Mouse (Mus musculus): ENCODE results near the gene Plxna4. TPM values are rescaled to one million over a fixed set of nuclear protein-coding genes. Genes with fewer than 3 reads are reported as not detected.

The Plxna4 gene
- total and polyA plus RNA-seq, 3 experiments, result not detected

DNA sequence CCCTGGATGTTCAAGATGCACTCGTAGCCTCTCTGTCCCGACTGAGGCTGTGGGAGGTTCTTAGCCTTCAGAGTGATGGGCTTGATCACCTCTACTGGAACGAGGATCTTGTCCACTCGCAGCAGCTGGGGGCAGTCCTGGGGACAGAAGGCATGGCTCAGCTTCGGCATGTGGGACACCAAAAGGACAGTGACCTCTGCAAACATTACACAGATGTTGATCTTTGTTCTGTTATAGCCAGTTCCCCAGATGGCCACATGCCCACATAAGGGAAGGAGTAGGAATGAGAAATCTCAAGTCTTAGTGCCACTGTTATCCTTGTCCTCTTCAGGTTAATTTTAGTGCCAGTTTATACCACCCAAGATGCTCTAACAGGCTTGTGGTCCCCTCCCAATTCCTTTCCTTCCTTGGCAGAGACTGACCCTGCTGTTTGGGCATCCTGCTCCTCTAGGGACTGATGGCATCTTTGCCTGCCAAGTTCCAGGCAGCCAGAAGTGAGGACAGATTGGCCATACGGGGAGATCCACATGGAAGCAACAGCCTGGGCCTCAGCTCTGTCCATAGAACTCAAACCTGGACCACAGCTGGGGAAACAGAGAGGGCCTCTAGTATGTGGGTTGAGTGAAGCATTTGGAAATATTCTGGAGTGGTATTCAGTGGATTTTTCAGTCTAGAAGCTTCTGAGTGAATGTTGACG lies 363.8 kb downstream of the Plxna4 start:
- no peak for DNase-seq (ENCODE audit: extremely low read depth)
- no peak for TF ChIP-seq MXI1 (IDR thresholded peaks at IDR 0.05; ENCODE audit: low read depth, low read length)
- in situ Hi-C loops (cut with MboI; ENCODE audit: low pct_ligation_motif_present, low pct_unique_long_range_greater_than_20kb, low sequenced_read_pairs), result no loop called here

DNA sequence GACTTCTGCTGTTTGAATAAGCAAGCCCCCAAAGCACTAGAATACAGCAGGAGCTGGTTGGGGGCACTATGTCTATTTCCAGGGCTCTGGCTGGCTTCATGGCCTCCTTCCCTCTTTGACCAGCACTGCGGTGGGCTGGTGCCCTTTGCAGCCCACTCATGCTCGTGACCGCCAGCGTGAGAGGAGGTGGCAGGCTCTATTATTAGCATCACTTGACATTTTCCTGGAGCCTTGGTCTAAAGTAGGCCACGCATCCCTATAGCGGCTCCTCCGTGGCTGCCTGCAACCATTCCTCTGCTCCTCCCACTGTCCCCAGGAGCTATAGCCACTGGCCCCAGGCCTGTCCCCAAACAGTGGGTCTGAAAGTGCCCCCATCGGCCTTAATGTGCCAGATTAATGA lies 367.2 kb downstream of the Plxna4 start:
- DNase-seq (ENCODE audit: extremely low read depth), result no peak
- Histone ChIP-seq H3K4me1 (ENCODE audit: control insufficient read depth in 1 of 2, insufficient read depth in 2 of 2) (no peaks in the 10 kb centered on the region), H3K36me3 (replicated peaks in 1 of 2; ENCODE audit: control insufficient read depth in 1 of 2, insufficient read depth in 1 of 2, low read length in 1 of 2) (no peaks in the 10 kb centered on the region), H3K4me3 (replicated peaks in 1 of 3; ENCODE audit: low read depth in 2 of 3, low read length in 2 of 3, poor library complexity in 1 of 3) (no peak overlapping the region), H3K9ac (ENCODE audit: insufficient read depth, low read depth) (no peak overlapping the region), H3K27me3 (replicated peaks) (peaks cover 89% of the 10 kb centered on the region), H3K4me2 (ENCODE audit: insufficient read depth, low read depth, poor library complexity, severe bottlenecking) (no peak overlapping the region), H3K79me2 (replicated peaks; ENCODE audit: control insufficient read depth, extremely low read depth, insufficient read depth, poor library complexity, severe bottlenecking) (no peaks in the 10 kb centered on the region), H3K9me3 (replicated peaks; ENCODE audit: low read length) (no peaks in the 10 kb centered on the region), H3K27ac (ENCODE audit: insufficient read depth, low read depth) (no peak overlapping the region)
- in situ Hi-C loops (cut with MboI; ENCODE audit: low pct_ligation_motif_present, low pct_unique_long_range_greater_than_20kb, low sequenced_read_pairs), result no loop called here
- dilution Hi-C loops (cut with MboI; ENCODE audit: extremely low pct_ligation_motif_present, extremely low pct_unique_long_range_greater_than_20kb, low sequenced_read_pairs), result no loop called here
- TF ChIP-seq ZC3H11A (IDR thresholded peaks at IDR 0.05; ENCODE audit: low read depth, low read length) (no peak), NRF1 (IDR thresholded peaks at IDR 0.05; ENCODE audit: low read depth, low read length) (no peak), SMC3 (IDR thresholded peaks at IDR 0.05; ENCODE audit: low read depth, low read length) (no peak), BHLHE40 (IDR thresholded peaks at IDR 0.05; ENCODE audit: low read depth, low read length) (no peak), TCF12 (IDR thresholded peaks at IDR 0.05; ENCODE audit: low read depth, low read length) (no peak), USF1 (IDR thresholded peaks at IDR 0.05; ENCODE audit: low read depth, low read length) (no peak), ELF1 (IDR thresholded peaks at IDR 0.05; ENCODE audit: low read depth, low read length) (no peak), TBP (conservative IDR thresholded peaks at IDR 0.05; ENCODE audit: low read depth, low read length) (no peak), MAX (IDR thresholded peaks at IDR 0.05; ENCODE audit: low read length) (no peak), PAX5 (IDR thresholded peaks at IDR 0.05; ENCODE audit: low read length) (no peak), MEF2A (IDR thresholded peaks at IDR 0.05; ENCODE audit: borderline replicate concordance, low read depth, low read length) (no peak)

More for the DNA sequence above, 363.8 kb downstream of the Plxna4 start:
- no peak overlapping the region for H3K4me3 ChIP-seq (replicated peaks in 1 of 3; ENCODE audit: low read depth in 2 of 3, low read length in 2 of 3, poor library complexity in 1 of 3)
- no peaks in the 10 kb centered on the region for H3K36me3 ChIP-seq (replicated peaks in 1 of 2; ENCODE audit: control insufficient read depth in 1 of 2, insufficient read depth in 1 of 2, low read length in 1 of 2)
- no peak overlapping the region for H3K4me2 ChIP-seq (ENCODE audit: insufficient read depth, low read depth, poor library complexity, severe bottlenecking)
- H3K9ac ChIP-seq (ENCODE audit: insufficient read depth, low read depth), result no peak overlapping the region
- no peaks in the 10 kb centered on the region for H3K9me3 ChIP-seq (replicated peaks; ENCODE audit: low read length)
- no peaks in the 10 kb centered on the region for H3K79me2 ChIP-seq (replicated peaks; ENCODE audit: control insufficient read depth, extremely low read depth, insufficient read depth, poor library complexity, severe bottlenecking)
- no peak overlapping the region for H3K27ac ChIP-seq (ENCODE audit: insufficient read depth, low read depth)
- H3K4me1 ChIP-seq (ENCODE audit: control insufficient read depth in 1 of 2, insufficient read depth in 2 of 2), result no peaks in the 10 kb centered on the region
- dilution Hi-C loops (cut with MboI; ENCODE audit: extremely low pct_ligation_motif_present, extremely low pct_unique_long_range_greater_than_20kb, low sequenced_read_pairs), result no loop called here
- H3K27me3 ChIP-seq (replicated peaks), result peaks cover 89% of the 10 kb centered on the region

DNA sequence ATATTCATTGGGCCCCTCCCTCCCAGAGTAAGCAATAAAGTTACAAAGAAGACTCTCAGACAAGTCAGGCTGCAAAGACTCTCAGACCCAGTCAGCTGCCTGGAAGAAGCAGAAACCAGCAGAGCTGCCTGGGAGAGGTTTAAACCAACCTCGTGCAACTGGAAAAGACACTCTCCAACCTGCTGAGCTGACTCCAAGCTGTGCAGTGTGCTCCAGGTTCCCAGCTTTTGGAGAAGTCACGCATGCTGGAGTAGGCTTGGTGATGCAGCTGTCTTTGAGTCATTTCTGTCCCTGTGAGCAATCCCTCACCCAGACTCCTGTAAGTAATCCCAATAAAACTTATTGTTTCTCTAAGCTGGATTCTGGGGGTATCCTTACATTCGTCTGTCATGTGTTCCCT lies 369.4 kb downstream of the Plxna4 start:
- no peak overlapping the region for H3K4me2 ChIP-seq (ENCODE audit: insufficient read depth, low read depth, poor library complexity, severe bottlenecking)
- H3K4me1 ChIP-seq (ENCODE audit: control insufficient read depth in 1 of 2, insufficient read depth in 2 of 2), result no peaks in the 10 kb centered on the region
- TF ChIP-seq USF1 (IDR thresholded peaks at IDR 0.05; ENCODE audit: low read depth, low read length), result no peak
- TF ChIP-seq BHLHE40 (IDR thresholded peaks at IDR 0.05; ENCODE audit: low read depth, low read length), result no peak
- no peak for TF ChIP-seq SIN3A (IDR thresholded peaks at IDR 0.05; ENCODE audit: low read length)
- no peak for TF ChIP-seq USF2 (conservative IDR thresholded peaks at IDR 0.05; ENCODE audit: low read depth, low read length)
- TF ChIP-seq TCF12 (IDR thresholded peaks at IDR 0.05; ENCODE audit: low read depth, low read length), result no peak
- no peak for TF ChIP-seq TBP (conservative IDR thresholded peaks at IDR 0.05; ENCODE audit: low read depth, low read length)
- no peak for TF ChIP-seq MYC (IDR thresholded peaks at IDR 0.05; ENCODE audit: low read depth, low read length)
- no peak for TF ChIP-seq EP300 (IDR thresholded peaks at IDR 0.05; ENCODE audit: low read length)
- no peak for TF ChIP-seq ZC3H11A (IDR thresholded peaks at IDR 0.05; ENCODE audit: low read depth, low read length)
- TF ChIP-seq ZNF384 (IDR thresholded peaks at IDR 0.05; ENCODE audit: low read depth, low read length), result no peak
- TF ChIP-seq MAZ (IDR thresholded peaks at IDR 0.05; ENCODE audit: low read depth, low read length), result no peak
- TF ChIP-seq UBTF (IDR thresholded peaks at IDR 0.05; ENCODE audit: low read depth, low read length), result no peak
- TF ChIP-seq RAD21 (IDR thresholded peaks at IDR 0.05; ENCODE audit: low read depth, low read length), result no peak
- TF ChIP-seq POLR2A (IDR thresholded peaks at IDR 0.05; ENCODE audit: low read depth, low read length), result no peak
- no peak for TF ChIP-seq ZKSCAN1 (IDR thresholded peaks at IDR 0.05; ENCODE audit: borderline replicate concordance, low read depth, low read length)
- no peak for TF ChIP-seq ZMIZ1 (IDR thresholded peaks at IDR 0.05; ENCODE audit: low read depth, low read length)
- no peak for TF ChIP-seq GABPA (IDR thresholded peaks at IDR 0.05; ENCODE audit: insufficient replicate concordance, low read depth, low read length)
- TF ChIP-seq CHD2 (IDR thresholded peaks at IDR 0.05; ENCODE audit: low read length), result no peak
- H3K79me2 ChIP-seq (replicated peaks; ENCODE audit: control insufficient read depth, extremely low read depth, insufficient read depth, poor library complexity, severe bottlenecking), result no peaks in the 10 kb centered on the region
- no peaks in the 10 kb centered on the region for H3K36me3 ChIP-seq (replicated peaks in 1 of 2; ENCODE audit: control insufficient read depth in 1 of 2, insufficient read depth in 1 of 2, low read length in 1 of 2)
- dilution Hi-C loops (cut with MboI; ENCODE audit: extremely low pct_ligation_motif_present, extremely low pct_unique_long_range_greater_than_20kb, low sequenced_read_pairs) (no loop called here), in situ Hi-C loops (cut with MboI; ENCODE audit: low pct_ligation_motif_present, low pct_unique_long_range_greater_than_20kb, low sequenced_read_pairs) (no loop called here)
- no peaks in the 10 kb centered on the region for H3K9me3 ChIP-seq (replicated peaks; ENCODE audit: low read length)
- H3K27me3 ChIP-seq (replicated peaks), result peaks cover 90% of the 10 kb centered on the region
- DNase-seq (ENCODE audit: extremely low read depth), result no peak
- no peak overlapping the region for H3K9ac ChIP-seq (ENCODE audit: insufficient read depth, low read depth)
- no peak overlapping the region for H3K4me3 ChIP-seq (replicated peaks in 1 of 3; ENCODE audit: low read depth in 2 of 3, low read length in 2 of 3, poor library complexity in 1 of 3)
- H3K27ac ChIP-seq (ENCODE audit: insufficient read depth, low read depth), result no peak overlapping the region
